Mouse (Mus musculus): ENCODE results near the gene Trmt1l.

Gene Trmt1l

GRCm38 (mm10) chr1:151494711-151495110, 66.4 kb downstream of the Trmt1l start:
- no peak for DNase-seq (ENCODE audit: low read depth, low spot score)

- no peak for DNase-seq (ENCODE audit: low read depth, low spot score)
Measured at GRCm38 (mm10) chr1:151495635-151496285, 67.4 kb downstream of the Trmt1l start.

- no peak for DNase-seq (ENCODE audit: low read depth, low spot score)
Measured at GRCm38 (mm10) chr1:151497028-151497427, 68.7 kb downstream of the Trmt1l start.

- no peak for DNase-seq (ENCODE audit: low read depth, low spot score)
Measured at GRCm38 (mm10) chr1:151497942-151498341, 69.6 kb downstream of the Trmt1l start.

DNA sequence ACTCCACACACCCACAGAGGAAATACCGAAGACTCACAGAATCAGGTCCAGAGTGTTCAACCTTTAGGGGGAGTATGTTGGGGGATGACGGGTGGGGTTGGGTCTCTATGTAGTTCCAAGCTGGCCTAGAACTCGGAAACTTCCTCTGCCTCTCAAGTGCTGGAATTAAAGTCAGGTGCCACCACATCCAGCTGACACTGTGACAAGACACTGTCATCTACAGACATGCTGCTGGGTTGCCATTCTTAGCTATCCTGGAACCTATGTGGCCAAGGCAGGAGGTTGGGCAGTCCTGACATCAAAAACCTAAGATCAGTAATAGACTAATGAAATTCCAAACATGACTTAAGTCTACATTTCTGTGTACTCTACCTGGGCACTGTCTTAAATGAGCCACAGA, 70.0 kb downstream of the Trmt1l start:
- no peak for DNase-seq (ENCODE audit: low read depth, low spot score)

- no peak for DNase-seq (ENCODE audit: low read depth, low spot score)
Measured at GRCm38 (mm10) chr1:151499815-151500501, 71.6 kb downstream of the Trmt1l start.

- peak; percentile 88 for DNase-seq (ENCODE audit: low read depth, low spot score)
Measured at GRCm38 (mm10) chr1:151500531-151501361, 72.4 kb downstream of the Trmt1l start, which contains the start of gene Rnf2. Gene Rnf2, minus strand, starts transcription at chr1:151500955.

Data from brain, embryonic 18.5 days (tissue).